Mouse (Mus musculus): ENCODE measurements around the gene Ccr1. TPM values are rescaled to one million over a fixed set of nuclear protein-coding genes. Genes with fewer than 3 reads are reported as not detected.

The Ccr1 gene
- polyA plus RNA-seq, 1 experiment: 6.0 TPM

DNA sequence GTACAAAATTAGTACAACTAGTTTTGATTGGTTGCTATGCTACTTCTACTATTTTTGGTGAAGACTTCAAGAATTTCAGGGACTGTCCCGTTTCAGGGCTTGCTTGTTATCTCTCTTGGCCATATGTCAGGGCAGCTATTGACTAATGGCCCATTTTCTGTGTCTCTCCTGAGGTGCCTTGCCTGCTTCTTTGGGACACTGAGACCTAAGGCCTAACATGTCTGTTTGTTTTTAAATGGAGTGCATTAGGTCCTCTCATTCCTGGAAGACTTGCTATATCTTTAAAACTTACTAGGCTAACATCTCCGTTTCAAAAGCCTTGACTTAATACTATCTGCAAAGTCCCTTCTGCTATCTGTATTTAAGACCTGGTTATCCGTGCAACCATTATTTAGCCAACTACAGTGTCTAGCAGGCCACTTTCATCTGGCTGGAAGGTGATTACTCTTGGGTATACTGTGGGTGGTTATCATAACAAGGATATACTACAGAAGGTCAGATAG, 10.5 kb downstream of the Ccr1 start:
- Histone ChIP-seq H3K27ac (ENCODE audit: insufficient read depth, low read depth, low read length) (no peak overlapping the region), H3K4me1 (ENCODE audit: control insufficient read depth, insufficient read depth, low read length) (peaks cover 14% of the 10 kb centered on the region), H3K4me3 (ENCODE audit: insufficient read depth, low read length) (no peak overlapping the region)
- TF ChIP-seq POLR2A (IDR thresholded peaks at IDR 0.05; ENCODE audit: borderline replicate concordance, low read depth, low read length) (no peak), CTCF (IDR thresholded peaks at IDR 0.05; ENCODE audit: low read depth, low read length) (no peak)

DNA sequence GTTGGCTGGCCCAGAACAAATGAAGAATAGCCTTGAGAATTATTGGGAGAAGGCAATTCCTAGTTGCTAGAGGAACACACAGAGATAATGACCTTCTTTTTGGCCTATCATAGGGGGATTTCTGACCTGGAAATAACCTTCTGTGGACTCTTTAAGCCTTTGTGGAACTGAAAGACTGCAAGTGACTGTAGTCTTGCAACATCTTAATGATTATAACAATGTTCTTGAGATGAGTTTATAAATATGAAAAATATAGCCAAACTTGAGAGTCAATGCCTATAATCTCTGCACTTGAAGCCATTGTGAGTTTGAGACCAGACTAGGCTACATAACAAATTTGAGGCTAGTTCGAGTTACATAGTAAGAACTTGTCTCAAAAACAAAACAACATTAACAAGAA, 11.6 kb downstream of the Ccr1 start:
- peaks cover 19% of the 10 kb centered on the region for H3K4me1 ChIP-seq (ENCODE audit: control insufficient read depth, insufficient read depth, low read length)
- no peak for TF ChIP-seq CTCF (IDR thresholded peaks at IDR 0.05; ENCODE audit: low read depth, low read length)
- no peak for TF ChIP-seq POLR2A (IDR thresholded peaks at IDR 0.05; ENCODE audit: borderline replicate concordance, low read depth, low read length)
- no peak overlapping the region for H3K27ac ChIP-seq (ENCODE audit: insufficient read depth, low read depth, low read length)
- H3K4me3 ChIP-seq (ENCODE audit: insufficient read depth, low read length): no peak overlapping the region

DNA sequence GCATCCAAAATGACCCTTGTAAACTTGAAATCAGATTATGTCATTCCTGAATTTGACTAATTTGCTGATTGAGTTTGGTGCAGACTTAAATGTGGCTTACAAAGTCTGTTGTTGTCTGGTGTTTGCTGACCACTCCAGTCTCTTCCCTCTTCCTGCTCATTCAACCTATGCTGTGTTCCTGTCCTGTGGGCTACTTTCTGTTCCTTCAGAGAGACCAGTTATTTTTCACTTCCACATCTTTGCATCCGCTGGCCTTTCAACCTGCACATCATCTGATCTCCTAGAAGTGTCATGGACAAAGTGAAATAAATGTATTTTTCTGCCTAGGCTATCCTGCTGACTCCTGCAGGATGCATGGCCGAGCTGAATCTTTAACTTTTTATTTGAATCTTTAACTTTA, 14.9 kb downstream of the Ccr1 start:
- TF ChIP-seq POLR2A (IDR thresholded peaks at IDR 0.05; ENCODE audit: borderline replicate concordance, low read depth, low read length) (no peak), CTCF (IDR thresholded peaks at IDR 0.05; ENCODE audit: low read depth, low read length) (no peak)
- Histone ChIP-seq H3K27ac (ENCODE audit: insufficient read depth, low read depth, low read length) (peak overlapping the region; percentile 52; the same call in 1 of the 2 replicates), H3K4me1 (ENCODE audit: control insufficient read depth, insufficient read depth, low read length) (peaks cover 47% of the 10 kb centered on the region), H3K4me3 (ENCODE audit: insufficient read depth, low read length) (no peak overlapping the region)

DNA sequence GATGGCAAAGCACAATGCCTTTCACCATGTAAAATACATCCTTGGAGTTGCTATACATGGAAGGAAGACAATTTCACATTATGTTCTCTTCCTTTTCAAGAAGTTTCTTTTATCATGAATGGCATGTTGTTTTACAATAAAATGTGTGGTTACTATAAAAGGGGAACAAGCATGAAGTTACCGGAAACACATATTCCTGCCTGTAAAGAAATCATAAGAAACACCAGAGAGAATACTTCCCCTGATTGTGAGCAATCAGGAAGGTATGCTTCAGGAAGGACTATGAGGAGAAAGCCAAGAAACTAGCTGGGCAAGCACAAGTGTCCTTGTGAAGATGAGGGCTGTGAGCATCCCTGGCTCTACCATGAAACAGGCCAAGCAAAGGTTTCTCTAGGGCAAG, 17.3 kb downstream of the Ccr1 start:
- H3K4me1 ChIP-seq (ENCODE audit: control insufficient read depth, insufficient read depth, low read length): peaks cover 51% of the 10 kb centered on the region
- TF ChIP-seq POLR2A (IDR thresholded peaks at IDR 0.05; ENCODE audit: borderline replicate concordance, low read depth, low read length) (no peak), CTCF (IDR thresholded peaks at IDR 0.05; ENCODE audit: low read depth, low read length) (no peak)
- H3K4me3 ChIP-seq (ENCODE audit: insufficient read depth, low read length): no peak overlapping the region
- peak overlapping the region; percentile 74 for H3K27ac ChIP-seq (ENCODE audit: insufficient read depth, low read depth, low read length)

DNA sequence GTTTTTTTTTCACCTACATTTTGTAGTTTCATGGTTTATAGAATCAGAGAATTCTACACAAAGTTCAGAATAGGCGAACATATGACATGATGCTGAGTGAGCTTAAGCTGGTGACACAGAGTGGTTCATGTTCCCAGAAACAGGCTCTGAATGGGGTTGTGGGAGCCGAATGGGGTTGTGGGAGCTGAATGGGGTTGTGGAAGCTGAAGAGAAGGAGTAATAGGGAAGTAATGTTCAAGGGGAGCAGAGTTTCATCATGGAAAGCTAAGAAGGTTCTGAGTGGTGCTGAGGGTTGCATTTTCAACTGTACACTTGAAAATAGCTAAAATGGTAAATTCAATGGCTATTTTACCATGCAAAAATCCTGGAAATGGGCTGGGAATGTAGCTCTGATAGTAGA, 19.1 kb downstream of the Ccr1 start:
- no peak overlapping the region for H3K4me3 ChIP-seq (ENCODE audit: insufficient read depth, low read length)
- peaks cover 60% of the 10 kb centered on the region for H3K4me1 ChIP-seq (ENCODE audit: control insufficient read depth, insufficient read depth, low read length)
- H3K27ac ChIP-seq (ENCODE audit: insufficient read depth, low read depth, low read length): peak overlapping the region; percentile 72
- TF ChIP-seq CTCF (IDR thresholded peaks at IDR 0.05; ENCODE audit: low read depth, low read length): no peak
- no peak for TF ChIP-seq POLR2A (IDR thresholded peaks at IDR 0.05; ENCODE audit: borderline replicate concordance, low read depth, low read length)

DNA sequence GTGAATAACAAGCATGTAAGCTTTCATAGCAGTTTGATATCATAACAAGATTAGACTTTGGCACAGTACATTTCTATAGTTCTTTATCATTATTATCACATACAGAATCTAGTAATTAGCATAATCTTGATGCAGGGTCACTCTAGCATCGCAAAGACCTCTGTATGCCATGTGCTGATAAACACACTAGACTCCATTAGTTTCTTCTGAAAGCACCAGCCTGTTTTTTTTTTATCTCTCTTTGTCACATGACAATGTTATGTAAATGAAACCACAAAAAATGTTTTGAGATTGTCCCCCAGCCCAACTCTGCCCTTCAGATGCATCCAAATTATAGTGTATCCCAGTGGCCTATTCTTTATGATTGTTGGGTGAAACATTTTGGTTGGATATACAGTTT, 20.7 kb downstream of the Ccr1 start:
- no peak overlapping the region for H3K27ac ChIP-seq (ENCODE audit: insufficient read depth, low read depth, low read length)
- H3K4me3 ChIP-seq (ENCODE audit: insufficient read depth, low read length): no peak overlapping the region
- peaks cover 53% of the 10 kb centered on the region for H3K4me1 ChIP-seq (ENCODE audit: control insufficient read depth, insufficient read depth, low read length)
- TF ChIP-seq CTCF (IDR thresholded peaks at IDR 0.05; ENCODE audit: low read depth, low read length): no peak
- TF ChIP-seq POLR2A (IDR thresholded peaks at IDR 0.05; ENCODE audit: borderline replicate concordance, low read depth, low read length): no peak

DNA sequence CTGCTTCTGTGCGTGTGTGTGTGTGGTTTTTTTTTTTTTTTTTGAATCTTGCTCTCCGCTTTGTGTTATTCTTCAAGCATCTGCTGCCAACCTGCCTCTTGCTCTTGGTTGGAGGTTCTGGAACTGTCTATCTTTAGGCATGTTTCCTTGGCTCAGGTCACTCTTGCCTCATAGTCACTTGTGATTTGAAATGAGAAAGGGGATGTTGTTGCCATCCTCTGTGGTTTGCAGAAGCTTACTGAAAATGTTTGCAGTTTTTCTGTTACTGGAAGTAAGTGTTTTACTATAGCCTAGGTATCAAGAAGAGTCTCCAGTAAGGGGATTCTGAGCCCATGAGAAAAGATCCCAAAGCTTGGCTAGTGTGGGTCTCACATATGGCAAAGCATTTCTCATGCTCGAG, 26.5 kb downstream of the Ccr1 start:
- H3K27ac ChIP-seq (ENCODE audit: insufficient read depth, low read depth, low read length): peak overlapping the region; percentile 91

DNA sequence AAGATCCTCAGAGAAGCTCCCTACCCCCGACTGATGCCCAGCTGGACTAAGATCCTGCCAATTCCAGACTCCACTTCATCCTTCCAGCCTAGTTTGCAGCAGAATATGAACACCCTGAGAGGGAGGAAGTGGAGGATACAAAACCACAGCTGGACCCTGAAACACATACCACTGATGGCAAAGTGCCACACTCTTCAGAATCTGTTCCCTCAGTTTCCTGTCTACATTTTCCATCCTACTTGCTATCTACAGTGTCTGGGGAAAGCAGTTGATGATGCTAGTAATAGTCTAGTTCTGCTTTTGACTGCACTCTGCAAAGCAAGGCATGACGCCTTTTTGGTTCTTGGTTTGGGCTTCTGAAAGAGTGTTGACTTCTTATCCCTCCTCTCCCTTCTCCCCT, 27.2 kb downstream of the Ccr1 start:
- no peak overlapping the region for H3K4me3 ChIP-seq (ENCODE audit: insufficient read depth, low read length)
- peak overlapping the region; percentile 91 for H3K27ac ChIP-seq (ENCODE audit: insufficient read depth, low read depth, low read length)
- H3K4me1 ChIP-seq (ENCODE audit: control insufficient read depth, insufficient read depth, low read length): peaks cover 53% of the 10 kb centered on the region
- TF ChIP-seq POLR2A (IDR thresholded peaks at IDR 0.05; ENCODE audit: borderline replicate concordance, low read depth, low read length): no peak
- no peak for TF ChIP-seq CTCF (IDR thresholded peaks at IDR 0.05; ENCODE audit: low read depth, low read length)

More for the DNA sequence above, 26.5 kb downstream of the Ccr1 start:
- Histone ChIP-seq H3K4me3 (ENCODE audit: insufficient read depth, low read length) (no peak overlapping the region), H3K4me1 (ENCODE audit: control insufficient read depth, insufficient read depth, low read length) (peaks cover 48% of the 10 kb centered on the region)
- TF ChIP-seq POLR2A (IDR thresholded peaks at IDR 0.05; ENCODE audit: borderline replicate concordance, low read depth, low read length) (no peak), CTCF (IDR thresholded peaks at IDR 0.05; ENCODE audit: low read depth, low read length) (no peak)

DNA sequence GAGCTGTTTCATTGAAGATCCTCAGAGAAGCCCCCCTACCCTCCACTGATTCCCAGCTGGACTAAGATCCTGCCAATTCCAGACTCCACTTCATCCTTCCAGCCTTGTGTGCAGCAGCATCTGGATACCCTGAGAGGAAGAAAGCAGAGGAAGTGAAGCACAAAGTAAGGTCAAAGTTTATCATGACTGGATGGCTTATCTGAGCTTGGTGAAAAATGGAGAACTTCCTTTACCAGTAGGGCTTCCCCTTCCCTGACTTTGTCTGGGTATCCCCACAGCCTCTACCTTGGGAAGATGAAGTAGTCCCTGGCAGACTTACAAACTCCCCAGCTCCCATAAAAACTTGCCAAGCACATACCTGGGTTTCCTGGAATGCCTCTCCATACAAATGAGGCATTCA, 27.9 kb downstream of the Ccr1 start:
- peak overlapping the region; percentile 81 for H3K27ac ChIP-seq (ENCODE audit: insufficient read depth, low read depth, low read length)
- H3K4me3 ChIP-seq (ENCODE audit: insufficient read depth, low read length): no peak overlapping the region
- H3K4me1 ChIP-seq (ENCODE audit: control insufficient read depth, insufficient read depth, low read length): peaks cover 55% of the 10 kb centered on the region
- no peak for TF ChIP-seq POLR2A (IDR thresholded peaks at IDR 0.05; ENCODE audit: borderline replicate concordance, low read depth, low read length)
- no peak for TF ChIP-seq CTCF (IDR thresholded peaks at IDR 0.05; ENCODE audit: low read depth, low read length)

DNA sequence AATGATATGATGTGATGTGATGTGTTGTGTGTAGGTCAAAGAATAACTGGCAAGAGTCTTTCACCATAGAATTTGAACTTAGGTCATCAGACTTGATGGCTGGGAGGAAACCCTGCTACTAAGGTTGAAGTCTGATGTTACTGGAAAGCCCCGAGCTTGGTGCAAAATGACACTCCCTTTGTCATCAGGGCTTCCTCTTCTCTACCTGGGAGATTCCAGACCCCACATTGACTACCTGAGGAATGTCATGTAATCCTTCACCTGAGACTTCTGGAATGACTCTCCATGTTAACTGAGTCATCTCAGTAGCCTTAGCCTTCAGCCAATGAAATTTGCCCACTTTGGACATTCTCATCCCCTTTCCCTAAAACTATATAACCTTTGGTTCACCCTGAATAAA, 28.3 kb downstream of the Ccr1 start:
- no peak overlapping the region for H3K4me3 ChIP-seq (ENCODE audit: insufficient read depth, low read length)
- TF ChIP-seq POLR2A (IDR thresholded peaks at IDR 0.05; ENCODE audit: borderline replicate concordance, low read depth, low read length): no peak
- TF ChIP-seq CTCF (IDR thresholded peaks at IDR 0.05; ENCODE audit: low read depth, low read length): no peak
- peak overlapping the region; percentile 81; the same call in 1 of the 2 replicates for H3K27ac ChIP-seq (ENCODE audit: insufficient read depth, low read depth, low read length)
- peaks cover 57% of the 10 kb centered on the region for H3K4me1 ChIP-seq (ENCODE audit: control insufficient read depth, insufficient read depth, low read length)

DNA sequence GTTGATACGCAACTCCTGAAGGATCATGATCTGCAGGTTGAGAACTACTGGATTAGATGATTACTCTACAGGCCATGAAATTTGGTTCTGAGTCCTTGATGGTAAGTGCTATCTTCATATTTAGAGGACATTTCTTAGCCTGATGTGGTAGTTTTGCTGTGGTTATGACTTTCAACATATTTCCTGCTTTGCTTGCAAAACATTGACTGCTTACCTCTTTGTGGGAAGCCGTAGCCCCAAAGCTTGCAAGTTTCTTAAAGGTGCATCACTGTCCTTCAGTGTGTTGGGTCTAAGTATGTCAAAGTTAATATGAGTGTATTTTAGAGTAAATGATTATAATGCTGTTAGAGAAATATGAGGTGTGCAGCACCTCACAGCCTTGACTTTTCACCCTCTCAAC, 30.5 kb downstream of the Ccr1 start:
- Histone ChIP-seq H3K27ac (ENCODE audit: insufficient read depth, low read depth, low read length) (peak overlapping the region; percentile 31; the same call in 1 of the 2 replicates), H3K4me1 (ENCODE audit: control insufficient read depth, insufficient read depth, low read length) (peaks cover 55% of the 10 kb centered on the region), H3K4me3 (ENCODE audit: insufficient read depth, low read length) (no peak overlapping the region)
- TF ChIP-seq CTCF (IDR thresholded peaks at IDR 0.05; ENCODE audit: low read depth, low read length) (no peak), POLR2A (IDR thresholded peaks at IDR 0.05; ENCODE audit: borderline replicate concordance, low read depth, low read length) (no peak)
